Mouse (Mus musculus) embryonic fibroblast, embryonic 13.5 days (primary cell): Measurements from ENCODE around the gene Ddx27. TPM values are rescaled to one million over a fixed set of nuclear protein-coding genes. Genes with fewer than 3 reads are reported as not detected.

ENCODE experiments used
- H3K27ac ChIP-seq: 2 replicates; pipeline ENCODE4 v1.5.1; 2012; ENCODE audit warnings: low read length, control low read depth, inconsistent platforms; ENCODE audit not compliant: insufficient read depth
- H3K4me1 ChIP-seq: 2 replicates; pipeline ENCODE4 v1.6.1; 2011; ENCODE audit warnings: low read length; ENCODE audit not compliant: control insufficient read depth, insufficient read depth
- H3K4me3 ChIP-seq: 2 replicates; pipeline ENCODE4 v1.5.1; 2011; ENCODE audit warnings: mild to moderate bottlenecking, control low read depth, low read length; ENCODE audit not compliant: insufficient read depth
- CTCF ChIP-seq: IDR thresholded peaks from 2 replicates; pipeline ENCODE4 v1.5.1; 2011; ENCODE audit warnings: mild to moderate bottlenecking, control low read depth, low read length, moderate library complexity, borderline replicate concordance; ENCODE audit not compliant: insufficient read depth
- POLR2A ChIP-seq: IDR thresholded peaks from 2 replicates; pipeline ENCODE4 v1.6.1; 2011; ENCODE audit warnings: low read depth, mild to moderate bottlenecking, control low read depth, low read length, moderate library complexity
- polyA plus RNA-seq: library from polyadenylated mRNA; stranded (reverse); fragments of >200 nt; gene quantifications from 2 replicates; pipeline ENCODE4 v1.2.4, GENCODE M21; 2011; ENCODE audit warnings: low read depth; ENCODE audit not compliant: missing spikeins, insufficient read length

Gene Ddx27
- polyA plus RNA-seq, 1 experiment = 29.9 TPM

DNA sequence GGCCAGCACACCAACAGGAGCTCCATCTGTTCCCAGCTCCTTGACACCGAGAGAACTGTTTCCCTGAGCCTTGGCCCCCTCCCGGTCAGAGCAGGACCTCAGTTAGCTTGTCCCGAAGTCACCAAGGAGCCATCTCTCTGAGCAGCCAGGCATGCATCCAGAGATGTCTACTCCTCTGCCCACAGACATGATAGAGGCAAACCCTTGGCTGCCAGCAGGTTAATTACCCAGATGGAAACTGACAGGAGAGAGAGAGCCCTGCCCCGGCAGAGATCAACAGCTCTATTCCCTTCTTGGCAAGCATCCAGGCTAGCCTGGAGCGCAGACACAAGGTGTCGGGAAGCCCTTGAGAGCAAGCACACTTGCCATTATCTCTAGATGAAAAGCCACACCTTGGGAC is 55.3 kb downstream of the Ddx27 start:
- H3K4me3 ChIP-seq = no peak overlapping the region
- no peaks in the 10 kb centered on the region for H3K4me1 ChIP-seq
- no peak for TF ChIP-seq CTCF
- no peak for TF ChIP-seq POLR2A
- no peak overlapping the region for H3K27ac ChIP-seq

DNA sequence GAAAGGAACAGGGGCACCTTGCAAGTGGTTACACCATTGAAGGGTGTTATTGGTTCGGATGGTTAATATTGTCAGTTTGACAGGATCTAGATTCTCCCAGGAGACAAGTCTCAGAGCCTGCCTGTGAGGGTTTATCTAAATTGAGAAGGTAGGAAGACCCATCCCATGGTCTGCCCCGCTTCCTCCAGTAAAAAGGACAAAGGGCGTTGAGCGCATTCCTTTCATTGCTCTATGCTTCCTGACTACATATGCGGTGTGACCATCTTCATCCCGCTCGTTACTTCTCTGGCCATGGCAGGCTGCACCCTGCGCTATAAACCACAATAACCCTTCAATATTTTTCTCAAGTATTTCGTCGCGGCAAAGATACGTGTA is 56.3 kb downstream of the Ddx27 start:
- no peaks in the 10 kb centered on the region for H3K4me1 ChIP-seq
- peak overlapping the region; percentile 50 for H3K4me3 ChIP-seq
- TF ChIP-seq POLR2A (no peak), CTCF (no peak)
- no peak overlapping the region for H3K27ac ChIP-seq

DNA sequence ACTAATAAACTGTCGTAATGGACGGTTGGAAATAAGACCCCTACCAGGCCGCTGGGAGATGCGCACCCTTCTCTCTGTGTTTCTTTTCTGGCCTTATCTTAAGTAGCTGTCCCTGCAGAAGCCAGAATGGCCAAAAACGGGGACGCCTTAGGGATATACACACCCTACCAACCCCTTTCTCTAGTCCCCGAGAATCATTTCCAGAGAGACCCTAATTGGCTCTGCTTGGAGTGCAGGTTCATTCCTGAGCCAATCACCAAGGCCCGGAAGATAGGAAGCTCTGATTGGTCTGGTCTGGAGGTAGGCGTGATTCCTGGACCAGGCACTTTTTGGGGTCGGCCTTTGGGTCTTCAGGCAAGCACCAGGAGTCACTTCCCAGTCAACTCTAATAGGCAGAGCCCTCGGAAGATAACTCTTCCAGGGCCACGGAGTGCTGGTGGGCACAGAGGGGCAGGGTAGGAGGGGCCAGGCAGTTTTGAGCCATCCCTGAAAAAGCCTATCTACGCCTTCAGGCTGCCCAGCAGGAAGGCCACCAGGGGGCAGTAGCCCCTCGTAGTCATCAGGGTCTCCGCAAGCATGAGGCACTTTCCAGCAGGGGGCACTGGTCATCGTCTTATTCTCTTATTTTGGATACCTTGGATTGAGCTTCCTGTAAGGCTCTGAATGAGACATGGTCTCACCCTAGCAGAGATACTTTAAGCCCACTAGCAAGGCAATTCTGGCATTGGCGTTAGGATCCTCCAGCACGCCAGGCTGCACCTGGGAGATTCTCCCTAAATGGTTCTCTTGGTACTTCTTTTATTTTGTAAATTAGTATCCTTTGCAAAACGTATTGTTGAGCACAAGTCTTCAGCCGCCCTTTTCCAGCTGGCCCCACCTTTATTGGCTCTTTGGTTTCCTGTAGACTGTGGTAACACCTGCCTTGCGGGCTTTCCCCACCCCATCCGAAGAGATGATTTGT is 56.9 kb downstream of the Ddx27 start:
- Histone ChIP-seq H3K4me3 (peak overlapping the region; percentile 50), H3K27ac (no peak overlapping the region), H3K4me1 (no peaks in the 10 kb centered on the region)
- TF ChIP-seq POLR2A = peak; percentile 73
- TF ChIP-seq CTCF = peak; percentile 99

DNA sequence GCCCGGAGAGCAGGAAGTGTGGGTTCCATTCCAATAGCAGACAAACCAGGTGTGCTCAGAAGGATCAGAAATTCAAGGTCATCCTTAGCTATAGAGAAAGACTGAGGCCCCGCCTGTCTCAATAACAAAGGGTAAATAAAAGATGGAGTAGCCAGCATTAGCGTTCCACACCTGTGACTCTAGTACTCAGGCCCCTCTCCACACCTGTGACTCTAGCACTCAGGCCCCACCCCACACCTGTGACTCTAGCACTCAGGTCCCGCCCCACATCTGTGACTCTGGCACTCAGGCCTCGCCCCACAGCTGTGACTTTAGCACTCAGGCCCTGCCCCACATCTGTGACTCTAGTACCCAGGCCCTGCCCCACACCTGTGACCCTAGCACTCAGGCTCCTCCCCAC is 59.6 kb downstream of the Ddx27 start:
- Histone ChIP-seq H3K27ac (no peak overlapping the region), H3K4me3 (no peak overlapping the region), H3K4me1 (no peaks in the 10 kb centered on the region; the same call in 1 of the 2 replicates)
- TF ChIP-seq POLR2A = no peak
- no peak for TF ChIP-seq CTCF

DNA sequence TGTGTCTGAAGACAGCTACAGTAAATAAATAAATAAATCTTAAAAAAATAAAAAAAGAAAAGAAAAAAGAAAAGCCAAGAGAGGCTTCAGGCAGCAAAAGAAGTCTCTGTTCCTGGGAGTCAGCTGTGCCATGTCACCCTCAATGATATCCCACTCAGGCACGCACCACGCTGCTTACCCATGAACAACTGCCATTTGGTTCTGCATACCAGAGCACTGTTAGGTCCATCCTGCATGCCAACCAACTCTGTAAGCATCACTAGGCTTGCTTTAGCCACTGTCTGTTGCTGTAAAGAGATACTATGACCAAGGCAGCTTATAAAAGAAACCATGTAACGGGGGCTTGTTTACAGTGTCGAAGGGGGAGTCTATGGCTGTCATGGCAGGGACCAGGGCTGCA is 61.4 kb downstream of the Ddx27 start:
- no peak overlapping the region for H3K27ac ChIP-seq
- no peaks in the 10 kb centered on the region; the same call in 1 of the 2 replicates for H3K4me1 ChIP-seq
- TF ChIP-seq CTCF (no peak), POLR2A (no peak)
- no peak overlapping the region for H3K4me3 ChIP-seq

DNA sequence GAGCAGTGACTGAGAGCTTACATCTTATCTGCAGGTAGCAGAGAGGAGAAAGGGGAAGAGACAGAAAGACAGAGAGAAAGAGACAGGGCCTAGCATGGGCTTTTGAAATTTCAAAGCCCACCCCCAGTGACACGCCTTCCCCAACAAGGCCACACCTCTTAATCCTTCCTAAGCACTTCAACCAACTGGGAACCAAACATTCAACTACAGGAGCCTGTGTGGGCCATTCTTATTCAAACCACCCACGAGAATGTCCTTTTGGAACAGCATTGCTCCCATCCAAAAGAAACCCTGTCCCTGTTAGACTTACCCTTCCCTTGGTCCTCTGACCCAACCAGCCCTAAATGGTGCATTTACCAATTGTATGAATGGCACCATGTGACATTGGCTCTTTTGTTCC is 61.8 kb downstream of the Ddx27 start:
- no peak overlapping the region for H3K27ac ChIP-seq
- no peak overlapping the region for H3K4me3 ChIP-seq
- no peak for TF ChIP-seq CTCF
- TF ChIP-seq POLR2A = no peak
- H3K4me1 ChIP-seq = no peaks in the 10 kb centered on the region; the same call in 1 of the 2 replicates

DNA sequence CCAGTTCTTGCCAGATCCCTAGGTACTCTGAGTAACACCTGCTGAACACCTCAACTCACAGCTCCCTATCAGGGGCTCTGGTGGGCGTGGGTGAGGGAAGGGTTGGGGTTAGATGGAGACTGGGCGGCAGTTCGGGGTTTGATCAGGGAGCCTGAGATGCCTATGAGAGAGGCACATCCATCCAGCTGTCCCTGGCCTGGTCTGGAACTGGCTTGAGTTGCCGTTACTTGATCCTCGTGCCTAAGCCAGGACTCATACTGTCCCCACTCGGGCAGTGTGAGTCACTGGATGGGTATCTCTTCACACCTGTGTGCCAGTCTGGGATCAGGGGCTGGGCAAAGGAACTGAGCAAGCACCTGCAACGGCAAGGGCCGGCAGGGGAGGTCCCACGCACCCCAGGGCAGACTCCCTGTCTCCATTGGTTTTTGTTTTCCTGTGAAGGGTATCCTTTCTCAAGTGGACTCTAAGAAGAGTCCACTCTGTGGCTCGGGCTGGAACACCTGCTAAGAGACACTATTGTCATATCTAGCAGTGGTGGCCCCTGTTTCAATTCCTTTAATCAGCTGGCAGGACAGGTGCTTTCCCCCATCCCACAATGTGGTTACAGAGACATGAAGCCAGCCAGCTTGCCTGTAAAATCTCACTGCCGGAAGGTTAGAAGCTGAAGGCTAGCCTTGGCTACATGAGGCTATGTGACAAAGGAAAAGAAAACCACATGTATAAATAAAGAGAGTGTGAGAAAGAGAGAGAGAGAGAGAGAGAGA is 62.4 kb downstream of the Ddx27 start:
- Histone ChIP-seq H3K4me1 (no peaks in the 10 kb centered on the region; the same call in 1 of the 2 replicates), H3K4me3 (no peak overlapping the region), H3K27ac (no peak overlapping the region)
- TF ChIP-seq POLR2A (no peak), CTCF (no peak)

DNA sequence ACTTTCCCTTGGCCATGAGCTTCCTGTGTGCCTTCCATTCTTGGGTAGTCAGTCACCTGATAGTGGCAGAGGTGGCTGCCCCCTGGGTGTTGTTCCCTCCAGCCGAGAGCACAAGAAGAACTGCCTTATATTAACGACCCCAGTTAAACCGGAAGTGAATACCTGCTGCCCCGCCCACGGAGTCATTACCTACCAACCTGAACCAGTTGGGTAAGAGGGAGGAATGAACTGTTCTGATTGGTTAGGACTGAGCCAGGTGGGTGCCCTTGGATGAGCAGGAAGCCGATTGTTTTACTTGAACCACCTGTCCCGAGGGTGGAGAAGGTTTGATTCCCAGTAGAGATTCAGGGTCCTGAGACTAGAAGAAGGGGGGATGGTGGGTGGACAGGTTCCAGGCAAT is 63.5 kb downstream of the Ddx27 start:
- Histone ChIP-seq H3K27ac (no peak overlapping the region), H3K4me3 (no peak overlapping the region), H3K4me1 (no peaks in the 10 kb centered on the region; the same call in 1 of the 2 replicates)
- TF ChIP-seq CTCF (no peak), POLR2A (no peak)

DNA sequence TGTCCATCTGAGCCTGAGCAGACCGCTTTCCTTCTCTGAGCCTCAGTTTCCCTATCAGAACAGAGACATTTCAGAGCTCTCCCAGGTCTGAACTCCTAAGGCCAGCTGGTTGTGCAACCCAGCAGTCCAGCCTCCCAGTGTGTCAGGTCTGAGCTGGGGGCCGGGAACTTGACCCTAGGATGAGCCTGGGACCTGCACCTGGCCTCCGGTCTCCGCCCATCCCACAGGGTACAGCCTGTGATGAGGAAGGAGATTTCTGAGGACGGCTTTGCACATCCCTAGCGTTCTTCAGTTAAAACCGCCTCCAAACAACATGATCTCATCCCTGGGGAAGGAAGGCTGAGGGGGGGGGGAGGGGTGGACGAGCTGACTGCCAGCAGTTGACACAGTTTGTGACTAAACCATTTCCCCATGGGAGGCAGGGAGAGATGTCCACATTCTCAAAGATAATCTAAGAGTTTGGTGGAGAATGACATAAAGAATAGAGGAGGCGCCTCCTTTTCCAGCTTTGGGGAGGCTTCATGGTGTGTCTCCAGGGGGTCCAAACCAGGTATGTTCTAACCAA is 64.0 kb downstream of the Ddx27 start:
- Histone ChIP-seq H3K4me3 (no peak overlapping the region), H3K27ac (peak overlapping the region; percentile 64), H3K4me1 (no peaks in the 10 kb centered on the region; the same call in 1 of the 2 replicates)
- no peak for TF ChIP-seq POLR2A
- TF ChIP-seq CTCF = no peak
